In genomic region chr2:36157461-36157860, GRCm38 (mm10) we compare ENCODE assay signal across 28 mouse cellular contexts. TPM values are rescaled to one million over a fixed set of nuclear protein-coding genes. Genes with fewer than 3 reads are reported as not detected.
A peak's percentile ranks its signal among the peaks of the same experiment; 100 is the strongest.
DNase-seq lines count a peak whose midpoint lies in the region; TF ChIP-seq lines count a peak whose summit lies in the region.
"Had no signal": no experiment of that assay in that cellular context is flagged by ENCODE, and none has a peak within 500 bp of the region (broad histone marks: within the 10 kb centered on the region; RNA-seq: fewer than 3 reads in every experiment).

No protein-coding gene starts in this region.

- no peak for TF ChIP-seq POLR2A in thymus, adult 2 months (IDR thresholded peaks at IDR 0.05; ENCODE audit: control insufficient read depth, extremely low read depth, insufficient read depth, low read length, poor library complexity)

- 41% methylated on average over 1 of the region's 1 CpGs for WGBS in thymus, adult 2 months
- WGBS in embryonic facial prominence, embryonic 10.5 days, result 79% methylated on average over 1 of the region's 1 CpGs

- H3K27me3 ChIP-seq in thymus, adult 2 months (ENCODE audit: control insufficient read depth, insufficient read depth, low read length), result no peaks in the 10 kb centered on the region
- no peaks in the 10 kb centered on the region for H3K27me3 ChIP-seq in embryonic facial prominence, embryonic 10.5 days (replicated peaks; ENCODE audit: low read depth, poor library complexity, severe bottlenecking)
- H3K27me3 ChIP-seq: embryonic facial prominence, embryonic 15.5 days; forebrain, embryonic 12.5 days; hindbrain, embryonic 15.5 days; intestine, embryonic 15.5 days; midbrain, embryonic 15.5 days had no signal

- TF ChIP-seq CTCF in thymus, adult 2 months (IDR thresholded peaks at IDR 0.05; ENCODE audit: borderline replicate concordance, control insufficient read depth, extremely low read depth, insufficient read depth, low read length, poor library complexity), result no peak

- DNase-seq in thymus, adult 2 months, result peak; percentile 11
- no peak for DNase-seq in thymus, adult 18-20 months
- no peak for DNase-seq in embryonic facial prominence, embryonic 10.5 days (ENCODE audit: low spot score)
- DNase-seq in thymus, postnatal 10 days (ENCODE audit: low spot score in 2 of 2), result peak; percentile 11 to 17
- no peak for DNase-seq in layer of hippocampus, adult 18-20 months (ENCODE audit: low spot score in 2 of 2)
- DNase-seq in kidney, postnatal 10 days, result no peak
- DNase-seq in spleen, adult 18-20 months, result no peak
- DNase-seq: adrenal gland, postnatal 25 days; cerebellum, adult 18-20 months; cerebellum, postnatal 10 days; forebrain, postnatal 0 days; heart, postnatal 14 days; kidney, adult 2 months; kidney, postnatal 4 days; layer of hippocampus, postnatal 36 days; liver; lung, adult 2 months; lung, postnatal 10 days had no signal

- no peak overlapping the region for H3K4me3 ChIP-seq in thymus, adult 2 months (ENCODE audit: control insufficient read depth, insufficient read depth, low read length)
- H3K4me3 ChIP-seq in embryonic facial prominence, embryonic 10.5 days, result no peak overlapping the region
- H3K4me3 ChIP-seq: embryonic facial prominence, embryonic 15.5 days; forebrain, embryonic 12.5 days; hindbrain, embryonic 10.5 days; hindbrain, embryonic 15.5 days; intestine, embryonic 15.5 days; midbrain, embryonic 10.5 days; midbrain, embryonic 15.5 days had no signal

- H3K36me3 ChIP-seq in thymus, adult 2 months (ENCODE audit: control insufficient read depth, insufficient read depth, low read length), result peaks cover 5% of the 10 kb centered on the region; the same call in 1 of the 2 replicates
- peaks cover 40% of the 10 kb centered on the region for H3K36me3 ChIP-seq in embryonic facial prominence, embryonic 10.5 days (replicated peaks)
- H3K36me3 ChIP-seq: intestine, embryonic 15.5 days; midbrain, embryonic 15.5 days had no signal

- H3K4me1 ChIP-seq in thymus, adult 2 months (replicated peaks; ENCODE audit: control insufficient read depth, insufficient read depth, low read length), result no peaks in the 10 kb centered on the region
- H3K4me1 ChIP-seq in embryonic facial prominence, embryonic 10.5 days, result peaks cover 38% of the 10 kb centered on the region
- H3K4me1 ChIP-seq: embryonic facial prominence, embryonic 15.5 days; forebrain, embryonic 12.5 days; hindbrain, embryonic 10.5 days; hindbrain, embryonic 15.5 days; intestine, embryonic 15.5 days; midbrain, embryonic 10.5 days; midbrain, embryonic 15.5 days had no signal

- H3K9me3 ChIP-seq in embryonic facial prominence, embryonic 10.5 days, result no peaks in the 10 kb centered on the region
- H3K9me3 ChIP-seq: embryonic facial prominence, embryonic 15.5 days; forebrain, embryonic 12.5 days; hindbrain, embryonic 10.5 days; hindbrain, embryonic 15.5 days; intestine, embryonic 15.5 days; midbrain, embryonic 10.5 days; midbrain, embryonic 15.5 days had no signal

- H3K27ac ChIP-seq in thymus, adult 2 months (ENCODE audit: control insufficient read depth, insufficient read depth, low read length), result no peak overlapping the region
- H3K27ac ChIP-seq in embryonic facial prominence, embryonic 10.5 days (replicated peaks), result peak overlapping the region; percentile 27; the same call in 1 of the 2 replicates
- H3K27ac ChIP-seq: embryonic facial prominence, embryonic 15.5 days; forebrain, embryonic 12.5 days; hindbrain, embryonic 10.5 days; hindbrain, embryonic 15.5 days; intestine, embryonic 15.5 days; liver, embryonic 14.5 days; midbrain, embryonic 10.5 days; midbrain, embryonic 15.5 days; stomach, postnatal 0 days had no signal

RNA-seq across cellular contexts. Expression of gene Rbm18, which starts 20.9 kb away (rescaled TPM):
- 14.2 and 14.8 TPM in 2 replicates for polyA plus RNA-seq in thymus, adult 2 months (2012; rRNA removed)
- 83.8 and 88.6 TPM in 2 replicates for polyA plus RNA-seq in embryonic facial prominence, embryonic 10.5 days (2016; fragmentation: Nextera tagmentation; extraction: Ambion mirVana)
- 10 to 100 TPM; 46.6 to 50.5 TPM for total RNA-seq in layer of hippocampus, adult 18-20 months (2021)

RNA-seq across cellular contexts. Expression of gene Mrrf, which starts 21.3 kb away (rescaled TPM):
- polyA plus RNA-seq in thymus, adult 2 months (2012; rRNA removed), result 26.9 and 29.3 TPM in 2 replicates
- polyA plus RNA-seq in embryonic facial prominence, embryonic 10.5 days (2016; fragmentation: Nextera tagmentation; extraction: Ambion mirVana), result 30.6 and 34.1 TPM in 2 replicates
- 10 to 100 TPM; 17.0 to 20.2 TPM for total RNA-seq in layer of hippocampus, adult 18-20 months (2021)

RNA-seq across cellular contexts. Expression of gene Lhx6, which starts 52.3 kb away (rescaled TPM):
- 0.58 and 0.68 TPM in 2 replicates for polyA plus RNA-seq in thymus, adult 2 months (2012; rRNA removed)
- 13.5 and 16.1 TPM in 2 replicates for polyA plus RNA-seq in embryonic facial prominence, embryonic 10.5 days (2016; fragmentation: Nextera tagmentation; extraction: Ambion mirVana)
- total RNA-seq in layer of hippocampus, adult 18-20 months (2021), result 10 to 100 TPM; 15.6 to 16.4 TPM
- total RNA-seq: neutrophil, adult 5-6 weeks had no signal

Comparison
In these comparisons a context has a peak if more than half of its experiments do, and no peak if none do; other contexts are left out.
1. DNase-seq: peak in thymus, adult 2 months (single experiment) and thymus, postnatal 10 days (2 of 2); none in thymus, adult 18-20 months (0 of 2), embryonic facial prominence, embryonic 10.5 days (single experiment), layer of hippocampus, adult 18-20 months (0 of 2), kidney, postnatal 10 days (single experiment) and spleen, adult 18-20 months (0 of 2).